Mouse (Mus musculus): Measurements from ENCODE around the gene Actrt3.
"Not testable (repeated sequence)": the region's sequence is repeated elsewhere in the genome, so short reads cannot be mapped to it uniquely, and the experiment has no call there.

The Actrt3 gene

GRCm38 (mm10) chr3:30566333-30566732 is 33.4 kb downstream of the Actrt3 start:
- not testable (repeated sequence) for DNase-seq

- peak in 1 of 2 experiments; percentile 6 for DNase-seq
These were observed 38.9 kb downstream of the Actrt3 start for GRCm38 (mm10) chr3:30560677-30561314.

- DNase-seq, result no peak
These were observed 46.0 kb downstream of the Actrt3 start for GRCm38 (mm10) chr3:30553741-30554140.

- DNase-seq, result no peak
These were observed 49.5 kb downstream of the Actrt3 start for GRCm38 (mm10) chr3:30550218-30550617.

GRCm38 (mm10) chr3:30548928-30549327 is 50.8 kb downstream of the Actrt3 start:
- no peak for DNase-seq

- DNase-seq, result no peak
These were observed 51.8 kb downstream of the Actrt3 start, which contains the start of gene Mecom for GRCm38 (mm10) chr3:30547908-30548307. TSS of gene Mecom (minus strand) at chr3:30548008.
